Mouse (Mus musculus): ENCODE results near the gene March2. TPM values are rescaled to one million over a fixed set of nuclear protein-coding genes. Genes with fewer than 3 reads are reported as not detected.

Gene March2
- polyA plus RNA-seq, 1 experiment from 2014 or later, result 32.5 TPM

GRCm38 (mm10) chr17:33703091-33703490 is 15.4 kb downstream of the March2 start:
- Histone ChIP-seq H3K4me3 (no peak overlapping the region), H3K27ac (no peak overlapping the region), H3K27me3 (ENCODE audit: low read depth, poor library complexity, severe bottlenecking) (no peaks in the 10 kb centered on the region), H3K36me3 (peaks cover 11% of the 10 kb centered on the region), H3K4me1 (no peaks in the 10 kb centered on the region), H3K9me3 (replicated peaks) (no peaks in the 10 kb centered on the region)
- 82% methylated on average over 9 of the region's 9 CpGs for WGBS
- DNase-seq (ENCODE audit: low spot score), result no peak

- no peak overlapping the region for H3K4me3 ChIP-seq
- no peaks in the 10 kb centered on the region for H3K27me3 ChIP-seq (ENCODE audit: low read depth, poor library complexity, severe bottlenecking)
- no peak for DNase-seq (ENCODE audit: low spot score)
- H3K36me3 ChIP-seq, result peaks cover 12% of the 10 kb centered on the region
- no peaks in the 10 kb centered on the region for H3K4me1 ChIP-seq
- 74% methylated on average over 1 of the region's 1 CpGs for WGBS
- H3K9me3 ChIP-seq (replicated peaks), result no peaks in the 10 kb centered on the region
- H3K27ac ChIP-seq, result no peak overlapping the region
Measured at GRCm38 (mm10) chr17:33702178-33702577, 16.3 kb downstream of the March2 start.

GRCm38 (mm10) chr17:33695471-33695870 is 23.0 kb downstream of the March2 start:
- peaks cover 28% of the 10 kb centered on the region for H3K36me3 ChIP-seq

GRCm38 (mm10) chr17:33686760-33687159 is 31.7 kb downstream of the March2 start, which contains the start of gene Hnrnpm:
Gene Hnrnpm (minus strand): TSS chr17:33686860.
- no peaks in the 10 kb centered on the region for H3K9me3 ChIP-seq (replicated peaks)
- H3K36me3 ChIP-seq, result peaks cover 25% of the 10 kb centered on the region
- H3K27me3 ChIP-seq (ENCODE audit: low read depth, poor library complexity, severe bottlenecking), result no peaks in the 10 kb centered on the region
- no peak for DNase-seq (ENCODE audit: low spot score)
- 91% methylated on average over 1 of the region's 1 CpGs for WGBS
- H3K4me1 ChIP-seq, result peaks cover 33% of the 10 kb centered on the region
- H3K4me3 ChIP-seq, result peak within 1 kb of the TSS; percentile 93
- peak within 1 kb of the TSS; percentile 99; the same call in 1 of the 2 replicates for H3K27ac ChIP-seq

More at GRCm38 (mm10) chr17:33695471-33695870, 23.0 kb downstream of the March2 start:
- no peaks in the 10 kb centered on the region for H3K27me3 ChIP-seq (ENCODE audit: low read depth, poor library complexity, severe bottlenecking)
- no peaks in the 10 kb centered on the region for H3K4me1 ChIP-seq
- DNase-seq (ENCODE audit: low spot score), result no peak
- no peak overlapping the region for H3K27ac ChIP-seq
- 93% methylated on average over 1 of the region's 1 CpGs for WGBS
- no peak overlapping the region for H3K4me3 ChIP-seq
- no peaks in the 10 kb centered on the region for H3K9me3 ChIP-seq (replicated peaks)

- WGBS, result under 1% methylated on average over 42 of the region's 42 CpGs
- Histone ChIP-seq H3K9me3 (replicated peaks) (no peaks in the 10 kb centered on the region), H3K27me3 (ENCODE audit: low read depth, poor library complexity, severe bottlenecking) (no peaks in the 10 kb centered on the region), H3K36me3 (peaks cover 23% of the 10 kb centered on the region), H3K27ac (peak overlapping the region; percentile 99), H3K4me1 (peaks cover 33% of the 10 kb centered on the region), H3K4me3 (peak overlapping the region; percentile 93)
- DNase-seq (ENCODE audit: low spot score), result peak; percentile 98
Measured at GRCm38 (mm10) chr17:33685249-33685653, 33.2 kb downstream of the March2 start.

GRCm38 (mm10) chr17:33684671-33685231 is 33.7 kb downstream of the March2 start:
- DNase-seq (ENCODE audit: low spot score), result peak; percentile 77
- Histone ChIP-seq H3K4me3 (peak overlapping the region; percentile 93), H3K27ac (peak overlapping the region; percentile 99), H3K36me3 (peaks cover 25% of the 10 kb centered on the region), H3K4me1 (peaks cover 33% of the 10 kb centered on the region), H3K27me3 (ENCODE audit: low read depth, poor library complexity, severe bottlenecking) (no peaks in the 10 kb centered on the region), H3K9me3 (replicated peaks) (no peaks in the 10 kb centered on the region)
- WGBS, result under 1% methylated on average over 44 of the region's 44 CpGs

- no peak for DNase-seq (ENCODE audit: low spot score)
- H3K4me1 ChIP-seq, result peaks cover 33% of the 10 kb centered on the region
- H3K27ac ChIP-seq, result no peak overlapping the region
- no peaks in the 10 kb centered on the region for H3K9me3 ChIP-seq (replicated peaks)
- H3K36me3 ChIP-seq, result peaks cover 44% of the 10 kb centered on the region
- 0 out of 2 replicates have a peak overlapping the region, but pooled peaks have one; percentile 3 for H3K4me3 ChIP-seq
- no peaks in the 10 kb centered on the region for H3K27me3 ChIP-seq (ENCODE audit: low read depth, poor library complexity, severe bottlenecking)
Measured at GRCm38 (mm10) chr17:33681767-33682166, 36.7 kb downstream of the March2 start.

GRCm38 (mm10) chr17:33678771-33679170 is 39.7 kb downstream of the March2 start:
- no peak for DNase-seq (ENCODE audit: low spot score)
- Histone ChIP-seq H3K27me3 (ENCODE audit: low read depth, poor library complexity, severe bottlenecking) (no peaks in the 10 kb centered on the region), H3K27ac (no peak overlapping the region), H3K9me3 (replicated peaks) (no peaks in the 10 kb centered on the region), H3K4me1 (peaks cover 20% of the 10 kb centered on the region), H3K36me3 (peaks cover 68% of the 10 kb centered on the region), H3K4me3 (no peak overlapping the region)

GRCm38 (mm10) chr17:33676086-33676485 is 42.4 kb downstream of the March2 start:
- 90% methylated on average over 2 of the region's 2 CpGs for WGBS
- Histone ChIP-seq H3K27me3 (ENCODE audit: low read depth, poor library complexity, severe bottlenecking) (no peaks in the 10 kb centered on the region), H3K9me3 (replicated peaks) (no peaks in the 10 kb centered on the region), H3K36me3 (peaks cover 60% of the 10 kb centered on the region), H3K27ac (no peak overlapping the region), H3K4me1 (no peaks in the 10 kb centered on the region), H3K4me3 (no peak overlapping the region)
- DNase-seq (ENCODE audit: low spot score), result no peak

- Histone ChIP-seq H3K36me3 (peaks cover 57% of the 10 kb centered on the region), H3K4me1 (no peaks in the 10 kb centered on the region), H3K4me3 (no peak overlapping the region), H3K27ac (no peak overlapping the region), H3K9me3 (replicated peaks) (no peaks in the 10 kb centered on the region), H3K27me3 (ENCODE audit: low read depth, poor library complexity, severe bottlenecking) (no peaks in the 10 kb centered on the region)
- no peak for DNase-seq (ENCODE audit: low spot score)
Measured at GRCm38 (mm10) chr17:33675452-33675851, 43.0 kb downstream of the March2 start.

GRCm38 (mm10) chr17:33673837-33674236 is 44.6 kb downstream of the March2 start:
- DNase-seq (ENCODE audit: low spot score), result no peak
- H3K27me3 ChIP-seq (ENCODE audit: low read depth, poor library complexity, severe bottlenecking), result no peaks in the 10 kb centered on the region
- no peaks in the 10 kb centered on the region for H3K9me3 ChIP-seq (replicated peaks)
- peaks cover 70% of the 10 kb centered on the region for H3K36me3 ChIP-seq
- H3K4me1 ChIP-seq, result no peaks in the 10 kb centered on the region
- no peak overlapping the region for H3K27ac ChIP-seq
- H3K4me3 ChIP-seq, result no peak overlapping the region
- WGBS, result 81% methylated on average over 1 of the region's 1 CpGs

GRCm38 (mm10) chr17:33669681-33670080 is 48.8 kb downstream of the March2 start:
- H3K4me1 ChIP-seq, result no peaks in the 10 kb centered on the region
- WGBS, result 93% methylated on average over 3 of the region's 3 CpGs
- no peaks in the 10 kb centered on the region for H3K27me3 ChIP-seq (ENCODE audit: low read depth, poor library complexity, severe bottlenecking)
- H3K9me3 ChIP-seq (replicated peaks), result no peaks in the 10 kb centered on the region
- DNase-seq (ENCODE audit: low spot score), result no peak
- no peak overlapping the region for H3K4me3 ChIP-seq
- no peak overlapping the region for H3K27ac ChIP-seq
- peaks cover 73% of the 10 kb centered on the region for H3K36me3 ChIP-seq

GRCm38 (mm10) chr17:33666813-33667212 is 51.7 kb downstream of the March2 start:
- Histone ChIP-seq H3K36me3 (peaks cover 87% of the 10 kb centered on the region), H3K4me3 (no peak overlapping the region), H3K9me3 (replicated peaks) (no peaks in the 10 kb centered on the region), H3K27ac (no peak overlapping the region), H3K27me3 (ENCODE audit: low read depth, poor library complexity, severe bottlenecking) (no peaks in the 10 kb centered on the region), H3K4me1 (no peaks in the 10 kb centered on the region)
- WGBS, result 95% methylated on average over 3 of the region's 3 CpGs
- no peak for DNase-seq (ENCODE audit: low spot score)

Data from limb, embryonic 10.5 days (tissue).